8 mouse cellular contexts compared by ENCODE assay signal in genomic region chr15:101246231-101247154, GRCm38 (mm10). TPM values are rescaled to one million over a fixed set of nuclear protein-coding genes. Genes with fewer than 3 reads are reported as not detected.
DNase-seq lines count a peak whose midpoint lies in the region; ATAC-seq and TF ChIP-seq lines count a peak whose summit lies in the region.

No protein-coding gene starts in this region.

- TF ChIP-seq CTCF in C2C12 (IDR thresholded peaks at IDR 0.05; ENCODE audit: control insufficient read depth, insufficient read depth, insufficient read length), result no peak
- TF ChIP-seq CTCF in kidney, postnatal 0 days (IDR thresholded peaks at IDR 0.05; ENCODE audit: low read depth), result peak; percentile 56

- DNase-seq in brain, embryonic 18.5 days (ENCODE audit: low read depth, low spot score), result peak; percentile 92
- DNase-seq in kidney, postnatal 0 days (ENCODE audit: low spot score), result peak; percentile 99
- peak; percentile 93 for DNase-seq in liver, embryonic 11.5 days (ENCODE audit: low spot score)
- DNase-seq in naive thymus-derived CD4-positive, alpha-beta T cell, adult 2 months (ENCODE audit: low read depth), result peak; percentile 98

- no peaks in the 10 kb centered on the region for H3K79me2 ChIP-seq in C2C12 (ENCODE audit: control insufficient read depth, insufficient read depth)

- H3K27me3 ChIP-seq in C2C12 (ENCODE audit: control insufficient read depth, insufficient read depth, insufficient read length), result no peaks in the 10 kb centered on the region
- H3K27me3 ChIP-seq in heart, embryonic 12.5 days (replicated peaks), result no peaks in the 10 kb centered on the region
- no peaks in the 10 kb centered on the region for H3K27me3 ChIP-seq in kidney, postnatal 0 days (ENCODE audit: insufficient read depth, low read length)
- no peaks in the 10 kb centered on the region for H3K27me3 ChIP-seq in liver, embryonic 11.5 days (replicated peaks; ENCODE audit: control insufficient read depth, insufficient read depth, low read length)
- H3K27me3 ChIP-seq in stomach, embryonic 14.5 days (ENCODE audit: control insufficient read depth, insufficient read depth, low read length), result no peaks in the 10 kb centered on the region

- peak overlapping the region; percentile 59 for H3K4me2 ChIP-seq in heart, embryonic 12.5 days
- peak overlapping the region; percentile 61 for H3K4me2 ChIP-seq in kidney, postnatal 0 days (ENCODE audit: low read length)
- H3K4me2 ChIP-seq in liver, embryonic 11.5 days, result peak overlapping the region; percentile 79
- H3K4me2 ChIP-seq in stomach, embryonic 14.5 days (replicated peaks; ENCODE audit: low read depth, low read length), result peak overlapping the region; percentile 59

- H3K27ac ChIP-seq in heart, embryonic 12.5 days (ENCODE audit: poor library complexity, severe bottlenecking), result peak overlapping the region; percentile 94
- H3K27ac ChIP-seq in kidney, postnatal 0 days, result peak overlapping the region; percentile 87
- H3K27ac ChIP-seq in liver, embryonic 11.5 days (ENCODE audit: low read depth, low read length), result peak overlapping the region; percentile 83
- H3K27ac ChIP-seq in stomach, embryonic 14.5 days (ENCODE audit: low read length), result peak overlapping the region; percentile 85

- no peaks in the 10 kb centered on the region for H3K36me3 ChIP-seq in C2C12 (ENCODE audit: control insufficient read depth, insufficient read depth)
- H3K36me3 ChIP-seq in heart, embryonic 12.5 days, result no peaks in the 10 kb centered on the region
- H3K36me3 ChIP-seq in kidney, postnatal 0 days (ENCODE audit: insufficient read depth, low read length), result no peaks in the 10 kb centered on the region
- no peaks in the 10 kb centered on the region for H3K36me3 ChIP-seq in liver, embryonic 11.5 days (ENCODE audit: control insufficient read depth, insufficient read depth, low read length)
- no peaks in the 10 kb centered on the region for H3K36me3 ChIP-seq in stomach, embryonic 14.5 days (ENCODE audit: control insufficient read depth, insufficient read depth, low read length)

- peak overlapping the region; percentile 33 for H3K4me3 ChIP-seq in C2C12 (ENCODE audit: insufficient read depth, poor library complexity, severe bottlenecking)
- peak overlapping the region; percentile 46 for H3K4me3 ChIP-seq in heart, embryonic 12.5 days
- H3K4me3 ChIP-seq in kidney, postnatal 0 days (replicated peaks; ENCODE audit: low read depth, low read length), result peak overlapping the region; percentile 32
- peak overlapping the region; percentile 45 for H3K4me3 ChIP-seq in liver, embryonic 11.5 days (ENCODE audit: low read depth, low read length)
- peak overlapping the region; percentile 25 for H3K4me3 ChIP-seq in stomach, embryonic 14.5 days (ENCODE audit: low read depth, low read length)

- H3K4me1 ChIP-seq in heart, embryonic 12.5 days (replicated peaks), result peaks cover 38% of the 10 kb centered on the region
- peaks cover 9% of the 10 kb centered on the region; the same call in 1 of the 2 replicates for H3K4me1 ChIP-seq in kidney, postnatal 0 days (replicated peaks; ENCODE audit: insufficient read depth, low read length)
- peaks cover 23% of the 10 kb centered on the region for H3K4me1 ChIP-seq in liver, embryonic 11.5 days (replicated peaks; ENCODE audit: control insufficient read depth, insufficient read depth, low read length)
- peaks cover 23% of the 10 kb centered on the region for H3K4me1 ChIP-seq in stomach, embryonic 14.5 days (ENCODE audit: control insufficient read depth, insufficient read depth, low read length)

- 2% methylated on average over 56 of the region's 56 CpGs for WGBS in heart, embryonic 12.5 days
- under 1% methylated on average over 56 of the region's 56 CpGs for WGBS in kidney, postnatal 0 days
- WGBS in liver, embryonic 11.5 days, result 2% methylated on average over 56 of the region's 56 CpGs
- 1% methylated on average over 56 of the region's 56 CpGs for WGBS in stomach, embryonic 14.5 days

- no peaks in the 10 kb centered on the region for H3K9me3 ChIP-seq in heart, embryonic 12.5 days (replicated peaks)
- no peaks in the 10 kb centered on the region for H3K9me3 ChIP-seq in kidney, postnatal 0 days (replicated peaks; ENCODE audit: low read length)
- H3K9me3 ChIP-seq in liver, embryonic 11.5 days (ENCODE audit: control insufficient read depth, low read length), result no peaks in the 10 kb centered on the region
- no peaks in the 10 kb centered on the region for H3K9me3 ChIP-seq in stomach, embryonic 14.5 days (ENCODE audit: control insufficient read depth, low read depth, low read length)

- no peaks in the 10 kb centered on the region for H3K79me3 ChIP-seq in C2C12 (ENCODE audit: low read depth)

- H3ac ChIP-seq in C2C12 (ENCODE audit: control insufficient read depth, insufficient read length, low read depth), result peak overlapping the region; percentile 71

- peak; percentile 90 for ATAC-seq in erythroid progenitor cell, adult 5-6 weeks (replicated peaks; ENCODE audit: low FRiP score, poor library complexity, severe bottlenecking)
- ATAC-seq in heart, embryonic 12.5 days (ENCODE audit: insufficient number of reproducible peaks, low FRiP score), result peak; percentile 98
- peak; percentile 98 for ATAC-seq in kidney, postnatal 0 days (replicated peaks; ENCODE audit: low FRiP score, low read depth)
- ATAC-seq in liver, embryonic 11.5 days (replicated peaks; ENCODE audit: low FRiP score), result peak; percentile 99
- ATAC-seq in stomach, embryonic 14.5 days (ENCODE audit: insufficient number of reproducible peaks, insufficient read depth, low FRiP score, low read depth), result peak; percentile 97

- H3K9ac ChIP-seq in heart, embryonic 12.5 days, result peak overlapping the region; percentile 66
- H3K9ac ChIP-seq in kidney, postnatal 0 days (ENCODE audit: low read depth, low read length), result peak overlapping the region; percentile 58
- H3K9ac ChIP-seq in liver, embryonic 11.5 days (ENCODE audit: low read depth, low read length), result peak overlapping the region; percentile 61
- peak overlapping the region; percentile 48 for H3K9ac ChIP-seq in stomach, embryonic 14.5 days (replicated peaks; ENCODE audit: low read depth, low read length)

TF ChIP-seq in C2C12, 6 proteins besides CTCF, POLR2A, EP300 and RAD21:
- peak; percentile 2 for TF ChIP-seq CEBPB (IDR thresholded peaks at IDR 0.05; ENCODE audit: low read depth)
- no peak for TF ChIP-seq FOSL1 (IDR thresholded peaks at IDR 0.05; ENCODE audit: insufficient read depth, low read length, poor library complexity, severe bottlenecking)
- TF ChIP-seq MYOG (IDR thresholded peaks at IDR 0.05; ENCODE audit: control insufficient read depth, extremely low read depth, insufficient read length), result no peak
- TF ChIP-seq MAX (IDR thresholded peaks at IDR 0.05), result peak; percentile 79
- no peak for TF ChIP-seq USF1 (IDR thresholded peaks at IDR 0.05; ENCODE audit: low read depth)
- no peak for TF ChIP-seq MYOD1 (IDR thresholded peaks at IDR 0.05; ENCODE audit: control insufficient read depth, insufficient read length, low read depth)
TF ChIP-seq in C2C12: peak in this region for 2.

RNA-seq across cellular contexts. Expression of gene Nr4a1, which starts 7.6 kb away (rescaled TPM):
- polyA plus RNA-seq in C2C12 (2012; fragmentation: generic; extraction: Trizol), result 8.1 TPM
- 2.9 and 5.0 TPM in 2 replicates for total RNA-seq in erythroid progenitor cell, adult 5-6 weeks (2015; ENCODE audit: low replicate concordance)
- 1.0 and 9.4 TPM in 2 replicates for total RNA-seq in erythroid progenitor cell, adult 5-6 weeks (2017; ENCODE audit: low replicate concordance)
- polyA plus RNA-seq in heart, embryonic 12.5 days (2016; fragmentation: Nextera tagmentation; extraction: Ambion mirVana), result 14.4 and 17.4 TPM in 2 replicates
- 8.6 and 9.5 TPM in 2 replicates for polyA plus RNA-seq in kidney, postnatal 0 days (2015; fragmentation: Nextera tagmentation; extraction: Ambion mirVana)
- polyA plus RNA-seq in liver, embryonic 11.5 days (2014; fragmentation: Nextera tagmentation; extraction: Ambion mirVana), result 1.8 and 2.4 TPM in 2 replicates
- polyA plus RNA-seq in stomach, embryonic 14.5 days (2014; fragmentation: Nextera tagmentation; extraction: Ambion mirVana), result 10.1 and 12.1 TPM in 2 replicates

RNA-seq across cellular contexts. Expression of gene Grasp, which starts 22.5 kb away (rescaled TPM):
- polyA plus RNA-seq in C2C12 (2012; fragmentation: generic; extraction: Trizol), result 7.1 TPM
- total RNA-seq in erythroid progenitor cell, adult 5-6 weeks (2015; ENCODE audit: low replicate concordance), result not detected in 2 replicates
- not detected in 2 replicates for total RNA-seq in erythroid progenitor cell, adult 5-6 weeks (2017; ENCODE audit: low replicate concordance)
- polyA plus RNA-seq in heart, embryonic 12.5 days (2016; fragmentation: Nextera tagmentation; extraction: Ambion mirVana), result 6.6 and 7.3 TPM in 2 replicates
- 3.7 and 4.0 TPM in 2 replicates for polyA plus RNA-seq in kidney, postnatal 0 days (2015; fragmentation: Nextera tagmentation; extraction: Ambion mirVana)
- polyA plus RNA-seq in liver, embryonic 11.5 days (2014; fragmentation: Nextera tagmentation; extraction: Ambion mirVana), result 1.5 and 1.7 TPM in 2 replicates
- polyA plus RNA-seq in stomach, embryonic 14.5 days (2014; fragmentation: Nextera tagmentation; extraction: Ambion mirVana), result 6.4 and 7.2 TPM in 2 replicates

RNA-seq across cellular contexts. Expression of gene Atg101, which starts 37.6 kb away (rescaled TPM):
- polyA plus RNA-seq in C2C12 (2012; fragmentation: generic; extraction: Trizol), result 61.3 TPM
- total RNA-seq in erythroid progenitor cell, adult 5-6 weeks (2015; ENCODE audit: low replicate concordance), result 1.4 TPM in 1 of 2 replicates, not detected in the other
- 5.8 and 11.4 TPM in 2 replicates for total RNA-seq in erythroid progenitor cell, adult 5-6 weeks (2017; ENCODE audit: low replicate concordance)
- polyA plus RNA-seq in heart, embryonic 12.5 days (2016; fragmentation: Nextera tagmentation; extraction: Ambion mirVana), result 46.6 and 49.7 TPM in 2 replicates
- polyA plus RNA-seq in kidney, postnatal 0 days (2015; fragmentation: Nextera tagmentation; extraction: Ambion mirVana), result 77.1 and 79.5 TPM in 2 replicates
- 52.6 and 54.9 TPM in 2 replicates for polyA plus RNA-seq in liver, embryonic 11.5 days (2014; fragmentation: Nextera tagmentation; extraction: Ambion mirVana)
- 63.5 and 64.1 TPM in 2 replicates for polyA plus RNA-seq in stomach, embryonic 14.5 days (2014; fragmentation: Nextera tagmentation; extraction: Ambion mirVana)

RNA-seq across cellular contexts. Expression of gene 6030408B16Rik, which starts 46.5 kb away (rescaled TPM):
- 0.06 TPM for polyA plus RNA-seq in C2C12 (2012; fragmentation: generic; extraction: Trizol)
- total RNA-seq in erythroid progenitor cell, adult 5-6 weeks (2015; ENCODE audit: low replicate concordance), result not detected in 2 replicates
- total RNA-seq in erythroid progenitor cell, adult 5-6 weeks (2017; ENCODE audit: low replicate concordance), result not detected in 2 replicates
- polyA plus RNA-seq in heart, embryonic 12.5 days (2016; fragmentation: Nextera tagmentation; extraction: Ambion mirVana), result 0.73 and 0.83 TPM in 2 replicates
- 23.3 and 24.5 TPM in 2 replicates for polyA plus RNA-seq in kidney, postnatal 0 days (2015; fragmentation: Nextera tagmentation; extraction: Ambion mirVana)
- polyA plus RNA-seq in liver, embryonic 11.5 days (2014; fragmentation: Nextera tagmentation; extraction: Ambion mirVana), result 0.58 and 0.94 TPM in 2 replicates
- polyA plus RNA-seq in stomach, embryonic 14.5 days (2014; fragmentation: Nextera tagmentation; extraction: Ambion mirVana), result 20.1 and 25.0 TPM in 2 replicates

Comparison
In these comparisons a context has a peak if more than half of its experiments do, and no peak if none do; other contexts are left out.
1. Peak in every context shown above with its lines: DNase-seq, ATAC-seq, H3K4me3 ChIP-seq and H3K27ac ChIP-seq.